Mouse (Mus musculus): Measurements from ENCODE around the gene Ifi205.

DNA sequence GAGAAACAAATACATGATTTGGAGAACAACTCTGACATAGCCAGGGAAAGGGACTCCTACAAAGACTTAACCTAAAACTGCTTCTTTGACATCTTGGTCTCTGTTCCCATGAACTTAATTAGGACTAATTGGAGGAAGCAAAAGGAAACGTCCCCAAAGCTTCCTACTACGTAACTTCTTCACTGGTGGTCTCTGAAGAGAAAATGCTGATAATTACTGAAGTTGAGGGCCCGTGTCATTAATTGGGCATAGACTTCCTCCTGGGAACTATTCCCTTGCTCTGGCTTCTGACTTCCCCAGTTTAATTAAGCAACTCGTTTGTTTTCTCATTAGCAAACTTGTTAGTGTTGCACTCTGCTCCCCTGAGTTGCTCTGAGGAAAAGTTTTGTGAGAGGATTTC lies 4.2 kb upstream of the Ifi205 start:
- TF ChIP-seq CTCF (IDR thresholded peaks at IDR 0.05; ENCODE audit: low read depth, low read length) (no peak), POLR2A (IDR thresholded peaks at IDR 0.05; ENCODE audit: borderline replicate concordance, low read depth, low read length) (no peak)
